Mouse (Mus musculus) hindbrain, embryonic 11.5 days (tissue): ENCODE results near the gene Ganc. TPM values are rescaled to one million over a fixed set of nuclear protein-coding genes. Genes with fewer than 3 reads are reported as not detected.

Experiments
- ATAC-seq: fragments of 200-750 bp; cut with Nextera tagmentation; 2 replicates; pipeline ENCODE4 v1.8.0; 2017; ENCODE audit warnings: mild to moderate bottlenecking, moderate TSS enrichment, moderate library complexity; ENCODE audit not compliant: low FRiP score
- DNase-seq: peaks from one replicate; pipeline ENCODE4 v3.0.0-alpha.2; 2015; ENCODE audit warnings: low spot score
- H3K27ac ChIP-seq: fragments of 300-500 bp; sonication (generic); 2 replicates; pipeline ENCODE4 v1.5.1; 2014; ENCODE audit warnings: mild to moderate bottlenecking, low read depth, low read length
- H3K27me3 ChIP-seq: fragments of 300-500 bp; sonication (generic); 2 replicates; pipeline ENCODE4 v1.6.1; 2014; ENCODE audit warnings: mild to moderate bottlenecking, low read length, moderate library complexity, mixed read lengths; ENCODE audit not compliant: control insufficient read depth, insufficient read depth
- H3K36me3 ChIP-seq: fragments of 300-500 bp; sonication (generic); 2 replicates; pipeline ENCODE4 v1.6.1; 2014; ENCODE audit warnings: mild to moderate bottlenecking, low read length, moderate library complexity, mixed read lengths; ENCODE audit not compliant: control insufficient read depth, insufficient read depth
- H3K4me1 ChIP-seq: fragments of 300-500 bp; sonication (generic); replicated peaks from 2 replicates; pipeline ENCODE4 v1.6.1; 2014; ENCODE audit warnings: low read length, mixed read lengths; ENCODE audit not compliant: control insufficient read depth, insufficient read depth
- H3K4me2 ChIP-seq: fragments of 300-500 bp; sonication (generic); replicated peaks from 2 replicates; pipeline ENCODE4 v1.6.1; 2014; ENCODE audit warnings: mild to moderate bottlenecking, low read depth, low read length
- H3K4me3 ChIP-seq: fragments of 300-500 bp; sonication (generic); 2 replicates; pipeline ENCODE4 v1.5.1; 2014; ENCODE audit warnings: low read depth, low read length
- H3K9ac ChIP-seq: fragments of 300-500 bp; sonication (generic); 2 replicates; pipeline ENCODE4 v1.6.1; 2014; ENCODE audit warnings: low read depth, low read length
- H3K9me3 ChIP-seq: fragments of 300-500 bp; sonication (generic); 2 replicates; pipeline ENCODE4 v1.6.1; 2016; ENCODE audit warnings: low read length; ENCODE audit not compliant: control insufficient read depth
- WGBS: fragments of 180-500 bp; shearing (Covaris S2); extraction: QIAGEN DNeasy Blood & Tissue Kit; methylation state at CpG from one replicate; pipeline ENCODE4 v1.1.7; 2014; 5-methylcytosine and 5-hydroxymethylcytosine counted together
- polyA plus RNA-seq: library from polyadenylated mRNA; unstranded; fragments of >200 nt; fragmentation: Nextera tagmentation; extraction: Ambion mirVana; gene quantifications from 2 replicates; pipeline ENCODE4 v1.2.1, GENCODE M21; 2014

The Ganc gene
- polyA plus RNA-seq, 1 experiment from 2014 or later, result 9.2 TPM

DNA sequence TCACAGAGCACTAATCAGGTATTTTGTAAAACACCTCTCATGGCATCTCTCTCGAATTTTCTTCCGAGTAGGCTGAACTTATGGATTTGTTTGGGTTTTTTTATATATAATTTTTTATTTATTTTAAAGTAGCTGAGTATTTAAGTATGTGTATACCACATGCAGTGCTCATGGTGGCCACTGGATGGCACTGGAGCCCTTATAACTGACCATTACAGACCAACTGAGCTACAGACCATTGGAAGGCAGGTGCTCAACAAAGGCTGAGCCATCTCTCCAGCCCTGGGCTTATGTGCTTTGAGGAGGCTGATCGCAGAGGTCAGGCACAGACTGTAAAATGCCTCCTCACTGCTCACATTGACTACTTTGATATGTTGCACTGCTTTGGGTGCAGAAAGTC is 74.9 kb downstream of the Ganc start:
- Histone ChIP-seq H3K9me3 (no peaks in the 10 kb centered on the region), H3K4me1 (no peaks in the 10 kb centered on the region), H3K9ac (no peak overlapping the region), H3K4me3 (no peak overlapping the region), H3K27ac (no peak overlapping the region), H3K4me2 (no peak overlapping the region), H3K27me3 (no peaks in the 10 kb centered on the region), H3K36me3 (no peaks in the 10 kb centered on the region)
- 58% methylated on average over 3 of the region's 3 CpGs for WGBS
- DNase-seq (peak; percentile 74), ATAC-seq (0 out of 2 replicates have a peak, but pooled peaks have one; percentile 38)

DNA sequence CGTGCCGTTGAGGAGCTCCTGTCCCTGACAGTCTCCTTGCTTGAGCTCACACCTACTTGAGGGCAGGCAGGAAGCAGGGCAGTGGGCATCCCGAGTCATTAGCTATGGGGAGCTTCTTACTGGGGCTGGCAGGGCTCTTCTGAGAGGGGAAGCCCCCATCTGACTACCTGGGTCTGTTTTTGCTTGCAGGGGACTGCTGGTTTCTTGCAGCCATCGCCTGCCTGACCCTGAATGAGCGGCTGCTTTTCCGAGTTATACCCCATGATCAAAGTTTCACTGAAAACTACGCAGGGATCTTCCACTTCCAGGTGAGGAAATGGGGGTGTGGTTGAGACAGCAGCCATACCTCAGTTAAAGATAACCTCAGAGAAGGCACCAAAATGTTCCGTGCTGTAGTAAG is 78.2 kb downstream of the Ganc start:
- no peak overlapping the region for H3K4me3 ChIP-seq
- no peaks in the 10 kb centered on the region for H3K4me1 ChIP-seq
- no peak overlapping the region for H3K4me2 ChIP-seq
- H3K9ac ChIP-seq, result no peak overlapping the region
- no peak overlapping the region for H3K27ac ChIP-seq
- ATAC-seq, result no peak
- no peak for DNase-seq
- 81% methylated on average over 8 of the region's 8 CpGs for WGBS
- no peaks in the 10 kb centered on the region for H3K36me3 ChIP-seq
- no peaks in the 10 kb centered on the region for H3K9me3 ChIP-seq
- no peaks in the 10 kb centered on the region for H3K27me3 ChIP-seq

DNA sequence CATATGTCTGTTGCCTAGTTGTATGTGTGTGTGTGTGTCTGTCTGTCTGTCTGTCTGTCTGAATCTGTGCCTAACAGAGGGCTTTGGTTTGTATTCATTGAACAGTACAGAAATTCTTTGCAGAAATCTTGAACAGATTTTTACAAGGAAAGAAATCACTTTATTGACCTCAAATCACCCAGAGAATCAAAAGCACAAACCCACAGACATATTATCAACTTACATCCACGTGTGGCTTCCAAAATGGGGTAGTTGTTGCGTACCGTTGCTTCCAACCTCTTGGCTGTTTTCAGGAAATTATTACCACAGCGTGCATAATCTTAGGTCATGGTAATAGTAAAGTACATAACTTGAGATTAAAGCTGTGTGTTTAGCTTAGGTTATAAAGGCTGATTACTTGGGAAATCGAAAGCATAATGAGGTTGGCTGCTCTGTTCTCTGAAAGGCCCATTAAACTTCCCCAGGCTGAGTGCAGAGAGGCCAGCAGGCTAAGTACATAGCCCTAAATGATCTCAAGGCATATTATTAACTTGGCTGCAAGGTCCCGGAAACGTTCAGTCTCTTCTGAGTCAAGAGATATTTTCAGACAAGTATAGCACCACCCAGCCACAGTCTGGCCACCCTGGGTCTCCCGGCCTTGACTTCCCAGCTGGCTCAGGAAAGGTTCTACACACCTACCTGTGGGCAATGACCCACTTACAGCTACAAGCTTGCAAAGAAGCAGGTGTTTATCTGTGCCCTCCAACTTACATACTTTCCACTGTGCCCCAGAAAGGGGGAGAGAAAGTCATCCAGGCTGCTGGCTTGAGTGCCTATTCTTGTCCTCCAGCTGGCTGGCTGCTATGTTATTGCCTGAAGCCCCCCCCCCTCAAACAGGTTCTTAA is 79.1 kb downstream of the Ganc start:
- Histone ChIP-seq H3K9me3 (no peaks in the 10 kb centered on the region), H3K9ac (no peak overlapping the region), H3K4me2 (no peak overlapping the region), H3K27me3 (no peaks in the 10 kb centered on the region), H3K36me3 (no peaks in the 10 kb centered on the region), H3K27ac (no peak overlapping the region), H3K4me3 (no peak overlapping the region), H3K4me1 (no peaks in the 10 kb centered on the region)
- ATAC-seq (no peak), DNase-seq (no peak)
- WGBS, result 85% methylated on average over 8 of the region's 8 CpGs

DNA sequence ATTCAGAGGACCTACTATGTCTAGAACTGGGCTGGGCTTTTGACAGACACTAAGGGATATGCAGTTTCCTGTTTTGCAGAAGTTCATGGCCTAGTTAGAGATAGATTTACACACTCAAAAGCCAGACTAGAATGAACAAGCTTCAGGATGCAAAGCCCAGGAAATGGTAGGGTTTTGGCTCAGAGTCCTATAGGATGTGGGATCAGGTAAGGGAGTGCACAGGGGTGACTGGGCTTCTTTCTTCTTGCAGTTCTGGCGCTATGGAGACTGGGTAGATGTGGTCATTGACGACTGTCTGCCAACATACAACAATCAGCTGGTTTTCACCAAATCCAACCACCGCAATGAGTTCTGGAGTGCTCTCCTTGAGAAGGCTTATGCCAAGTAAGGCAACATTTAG is 80.5 kb downstream of the Ganc start:
- H3K9ac ChIP-seq, result no peak overlapping the region
- H3K4me3 ChIP-seq, result no peak overlapping the region
- DNase-seq, result no peak
- no peaks in the 10 kb centered on the region for H3K9me3 ChIP-seq
- WGBS, result 95% methylated on average over 3 of the region's 3 CpGs
- no peaks in the 10 kb centered on the region for H3K4me1 ChIP-seq
- no peak overlapping the region for H3K4me2 ChIP-seq
- H3K36me3 ChIP-seq, result no peaks in the 10 kb centered on the region
- H3K27ac ChIP-seq, result no peak overlapping the region
- no peaks in the 10 kb centered on the region for H3K27me3 ChIP-seq
- no peak for ATAC-seq

DNA sequence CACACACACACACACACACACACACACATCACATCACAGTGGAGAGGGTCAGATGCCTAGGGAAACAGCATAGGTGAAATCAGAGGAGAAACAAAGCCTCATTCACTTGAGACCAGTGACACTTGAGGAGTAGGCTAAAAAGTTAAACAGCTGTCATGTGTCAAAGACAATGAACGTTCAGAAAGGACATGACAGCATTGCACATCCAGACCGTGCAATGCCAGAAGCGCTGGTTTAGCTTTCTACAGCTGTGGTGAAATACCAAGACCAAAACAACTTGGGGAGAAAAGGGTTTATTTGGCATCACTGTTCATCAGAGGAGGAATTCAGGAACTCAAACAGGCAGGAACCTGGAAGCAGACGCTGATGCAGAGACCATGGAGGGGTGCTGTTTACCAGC is 89.6 kb downstream of the Ganc start:
- no peak overlapping the region for H3K4me2 ChIP-seq
- WGBS, result 66% methylated on average over 4 of the region's 4 CpGs
- H3K27me3 ChIP-seq, result no peaks in the 10 kb centered on the region
- no peak overlapping the region for H3K9ac ChIP-seq
- H3K36me3 ChIP-seq, result no peaks in the 10 kb centered on the region
- H3K4me1 ChIP-seq, result no peaks in the 10 kb centered on the region
- H3K27ac ChIP-seq, result no peak overlapping the region
- DNase-seq (no peak), ATAC-seq (no peak)
- H3K9me3 ChIP-seq, result no peaks in the 10 kb centered on the region
- H3K4me3 ChIP-seq, result no peak overlapping the region

DNA sequence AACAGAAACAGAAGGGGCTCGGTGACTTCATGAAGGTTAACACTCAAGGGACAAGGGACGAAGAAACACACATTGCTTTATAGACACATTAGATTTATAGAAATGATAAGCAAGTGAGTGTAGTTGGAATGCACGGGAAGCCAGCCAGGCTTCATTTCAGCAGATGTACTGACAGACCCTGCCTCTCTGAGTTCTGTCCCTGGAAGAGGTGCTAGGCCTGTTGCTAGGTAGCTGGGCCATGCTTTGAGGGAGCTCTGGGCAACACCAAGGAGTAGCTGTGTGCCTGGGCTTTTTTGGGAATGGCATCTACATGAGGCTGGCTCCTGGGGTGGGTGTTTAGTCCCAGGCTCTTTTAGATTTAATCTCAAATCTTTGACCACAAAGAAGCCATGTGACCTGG is 92.8 kb downstream of the Ganc start:
- no peak overlapping the region for H3K4me2 ChIP-seq
- no peaks in the 10 kb centered on the region for H3K4me1 ChIP-seq
- no peak overlapping the region for H3K27ac ChIP-seq
- H3K9me3 ChIP-seq, result no peaks in the 10 kb centered on the region
- H3K9ac ChIP-seq, result no peak overlapping the region
- no peak overlapping the region for H3K4me3 ChIP-seq
- DNase-seq (no peak), ATAC-seq (no peak)
- WGBS, result 87% methylated on average over 3 of the region's 3 CpGs
- no peaks in the 10 kb centered on the region for H3K27me3 ChIP-seq
- no peaks in the 10 kb centered on the region for H3K36me3 ChIP-seq

DNA sequence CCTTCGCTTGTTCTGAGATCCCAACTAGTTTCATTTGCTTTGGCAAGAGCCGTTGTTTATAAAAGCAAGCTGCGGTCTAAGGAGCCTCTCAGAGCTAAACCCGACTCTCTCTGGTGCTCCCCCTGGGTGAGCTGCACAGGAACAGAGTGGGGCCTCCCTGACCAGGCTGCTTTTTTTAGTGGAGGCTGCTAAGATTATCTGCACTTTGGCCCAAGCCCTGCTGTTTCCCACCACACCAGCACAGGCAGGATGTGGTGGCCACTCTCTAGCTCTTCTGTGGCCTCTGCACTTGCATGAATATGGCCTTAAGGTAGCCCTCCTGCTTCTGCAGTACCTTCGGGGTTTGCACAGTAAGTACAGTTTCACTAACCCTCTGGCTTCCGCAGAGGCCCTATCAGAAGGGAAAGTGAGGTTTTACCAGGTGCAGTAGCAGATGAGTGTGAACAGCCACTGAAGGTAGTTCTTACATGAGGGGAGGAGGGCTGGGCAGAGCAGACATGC is 96.3 kb downstream of the Ganc start:
- no peak overlapping the region for H3K9ac ChIP-seq
- no peaks in the 10 kb centered on the region for H3K27me3 ChIP-seq
- H3K4me1 ChIP-seq, result no peaks in the 10 kb centered on the region
- H3K4me3 ChIP-seq, result no peak overlapping the region
- no peaks in the 10 kb centered on the region for H3K36me3 ChIP-seq
- no peak overlapping the region for H3K4me2 ChIP-seq
- DNase-seq (no peak), ATAC-seq (no peak)
- no peaks in the 10 kb centered on the region for H3K9me3 ChIP-seq
- H3K27ac ChIP-seq, result no peak overlapping the region
- WGBS, result 82% methylated on average over 6 of the region's 6 CpGs

DNA sequence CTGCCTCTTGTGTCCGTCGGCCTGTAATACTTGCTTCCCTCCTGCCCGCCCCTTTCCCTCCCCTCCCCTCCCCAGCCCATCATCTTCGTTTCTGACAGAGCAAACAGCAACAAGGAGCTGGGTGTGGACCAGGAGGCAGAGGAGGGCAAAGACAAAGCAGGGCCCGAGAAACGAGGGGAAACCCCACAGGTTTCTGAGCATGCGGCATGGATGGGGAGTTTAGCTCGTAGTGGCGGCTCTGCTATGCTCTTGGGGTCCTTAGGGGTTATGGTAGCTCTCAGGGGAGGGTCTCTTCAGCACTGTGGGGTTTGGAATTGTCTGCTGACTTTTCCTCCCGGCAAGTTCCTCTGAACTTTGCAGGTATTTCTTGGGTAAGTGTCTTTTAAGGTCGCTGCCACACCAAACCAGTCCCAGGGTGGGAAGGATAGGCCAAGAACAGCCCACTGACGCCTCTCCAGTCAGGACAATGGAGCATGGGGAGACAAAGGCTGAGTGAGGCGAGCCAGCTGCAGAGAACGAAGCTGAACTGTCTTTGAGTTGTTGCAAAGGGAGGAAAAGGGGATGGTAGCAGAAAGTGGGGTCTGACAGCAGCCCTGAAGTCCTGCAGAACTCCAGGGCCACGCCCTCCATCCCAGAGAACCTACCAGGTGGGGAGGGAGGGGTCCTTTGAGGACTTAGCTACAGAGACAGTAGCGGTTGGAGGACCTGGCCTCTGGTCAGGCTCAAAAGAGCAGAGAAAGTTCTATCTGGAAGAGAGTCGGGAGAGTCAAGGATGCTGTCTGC is 97.6 kb downstream of the Ganc start:
- ATAC-seq (no peak), DNase-seq (peak; percentile 21)
- H3K36me3 ChIP-seq, result peaks cover 2% of the 10 kb centered on the region; the same call in 1 of the 2 replicates
- no peak overlapping the region for H3K27ac ChIP-seq
- 36% methylated on average over 17 of the region's 17 CpGs for WGBS
- peak overlapping the region; percentile 19; the same call in 1 of the 2 replicates for H3K9ac ChIP-seq
- H3K4me1 ChIP-seq, result no peaks in the 10 kb centered on the region
- no peak overlapping the region for H3K4me3 ChIP-seq
- no peaks in the 10 kb centered on the region for H3K27me3 ChIP-seq
- no peaks in the 10 kb centered on the region for H3K9me3 ChIP-seq
- no peak overlapping the region for H3K4me2 ChIP-seq
